Mouse (Mus musculus): ENCODE data around the gene 4930432K21Rik.
A peak's percentile ranks its signal among the peaks of the same experiment; 100 is the strongest.

Gene 4930432K21Rik

GRCm38 (mm10) chr8:84190191-84190867 lies 42.5 kb downstream of the 4930432K21Rik start:
- DNase-seq (ENCODE audit: low read depth in 2 of 2, low spot score in 2 of 2) = peak in 1 of 2 experiments; percentile 28

DNA sequence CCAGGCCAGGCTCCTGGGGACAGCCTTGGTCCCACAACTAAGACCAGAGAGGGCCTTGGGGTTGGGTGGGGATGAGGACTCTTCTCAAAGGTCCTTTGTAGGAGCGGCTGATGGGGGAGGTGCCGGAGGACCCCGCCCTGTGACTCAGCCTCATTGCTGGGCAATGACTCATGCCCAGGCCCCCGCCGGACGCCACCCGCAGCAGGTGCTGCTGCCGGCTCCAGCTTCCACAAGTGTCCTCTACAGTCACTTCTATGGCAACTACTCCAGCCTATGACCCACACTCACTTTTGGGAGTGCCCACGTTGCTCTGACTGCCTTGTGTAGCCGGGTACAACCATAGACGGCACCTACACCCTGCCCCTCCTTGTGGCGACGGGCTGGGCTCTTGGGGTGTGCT lies 44.2 kb downstream of the 4930432K21Rik start:
- DNase-seq (ENCODE audit: low read depth in 2 of 2, low spot score in 2 of 2) = no peak

DNA sequence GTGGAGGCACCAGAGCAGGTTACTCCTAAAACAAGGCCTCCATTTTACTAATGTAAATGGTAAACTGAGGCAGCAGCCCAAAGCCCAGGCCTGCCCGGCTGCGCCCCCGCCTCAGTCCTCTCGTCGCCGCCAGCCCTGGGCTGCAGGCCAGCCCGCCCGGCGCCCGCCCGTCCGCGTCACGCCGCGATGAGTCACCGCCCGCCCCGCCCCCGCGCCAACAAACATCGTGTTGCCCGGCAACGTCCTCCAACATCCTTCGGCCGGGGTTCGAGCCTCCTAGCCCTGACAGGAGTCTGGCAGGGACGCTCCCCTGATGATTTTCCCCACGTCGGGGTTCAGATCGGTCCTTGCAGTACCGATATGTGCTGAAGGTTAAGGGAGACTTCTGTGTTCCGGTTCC lies 44.7 kb downstream of the 4930432K21Rik start:
- peak in 1 of 2 experiments; percentile 41 for DNase-seq (ENCODE audit: low read depth in 2 of 2, low spot score in 2 of 2)

- DNase-seq (ENCODE audit: low read depth in 2 of 2, low spot score in 2 of 2) = no peak
Observed at GRCm38 (mm10) chr8:84193161-84193560, 45.3 kb downstream of the 4930432K21Rik start.

- DNase-seq (ENCODE audit: low read depth in 2 of 2, low spot score in 2 of 2) = no peak
Observed at GRCm38 (mm10) chr8:84193566-84193965, 45.7 kb downstream of the 4930432K21Rik start.

- no peak for DNase-seq (ENCODE audit: low read depth in 2 of 2, low spot score in 2 of 2)
Observed at GRCm38 (mm10) chr8:84194224-84194743, 46.5 kb downstream of the 4930432K21Rik start.

- DNase-seq (ENCODE audit: low read depth in 2 of 2, low spot score in 2 of 2) = peak; percentile 73 to 87
Observed at GRCm38 (mm10) chr8:84197141-84197921, 49.5 kb downstream of the 4930432K21Rik start.

DNA sequence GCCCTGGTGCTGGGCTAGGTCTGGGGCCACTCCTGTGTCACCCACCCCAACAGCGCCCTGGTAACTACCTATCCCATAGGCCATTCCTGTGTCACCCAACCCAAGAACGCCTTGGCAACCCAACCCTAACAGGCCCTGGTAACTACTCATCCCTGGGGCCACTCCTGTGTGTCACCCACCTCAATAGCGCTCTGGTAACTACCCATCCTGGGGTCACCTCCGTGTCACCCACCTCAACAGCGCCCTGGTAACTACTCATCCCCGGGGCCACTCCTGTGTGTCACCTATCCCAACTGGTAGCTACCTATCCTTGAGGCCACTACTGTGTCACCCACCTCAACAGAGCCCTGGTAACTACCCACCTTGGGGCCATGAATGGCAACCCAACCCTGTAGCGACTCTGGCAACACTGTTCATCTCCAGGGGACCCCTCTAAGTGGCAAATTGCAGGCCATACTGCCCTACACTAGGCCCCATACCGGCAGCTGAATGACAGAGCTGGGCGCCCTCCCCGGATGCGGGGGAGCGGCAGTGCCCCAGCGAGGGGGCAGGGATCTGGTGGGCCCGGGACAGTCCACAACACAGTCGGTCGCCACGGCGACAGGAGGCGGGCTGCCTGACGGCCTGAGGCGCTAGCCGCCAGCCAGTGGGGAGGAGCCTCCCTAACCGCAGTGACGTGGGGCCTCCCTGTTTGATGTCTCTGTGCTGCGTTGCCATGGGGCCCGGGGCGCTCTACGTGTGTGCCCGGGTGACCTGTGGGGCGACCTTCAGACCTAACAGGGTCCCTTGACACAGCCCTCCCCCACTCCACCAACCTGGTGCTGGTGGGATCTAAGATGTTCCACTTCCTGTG lies 50.3 kb downstream of the 4930432K21Rik start:
- DNase-seq (ENCODE audit: low read depth in 2 of 2, low spot score in 2 of 2) = peak; percentile 100

GRCm38 (mm10) chr8:84198871-84199270 lies 51.0 kb downstream of the 4930432K21Rik start:
- DNase-seq (ENCODE audit: low read depth in 2 of 2, low spot score in 2 of 2) = no peak

DNA sequence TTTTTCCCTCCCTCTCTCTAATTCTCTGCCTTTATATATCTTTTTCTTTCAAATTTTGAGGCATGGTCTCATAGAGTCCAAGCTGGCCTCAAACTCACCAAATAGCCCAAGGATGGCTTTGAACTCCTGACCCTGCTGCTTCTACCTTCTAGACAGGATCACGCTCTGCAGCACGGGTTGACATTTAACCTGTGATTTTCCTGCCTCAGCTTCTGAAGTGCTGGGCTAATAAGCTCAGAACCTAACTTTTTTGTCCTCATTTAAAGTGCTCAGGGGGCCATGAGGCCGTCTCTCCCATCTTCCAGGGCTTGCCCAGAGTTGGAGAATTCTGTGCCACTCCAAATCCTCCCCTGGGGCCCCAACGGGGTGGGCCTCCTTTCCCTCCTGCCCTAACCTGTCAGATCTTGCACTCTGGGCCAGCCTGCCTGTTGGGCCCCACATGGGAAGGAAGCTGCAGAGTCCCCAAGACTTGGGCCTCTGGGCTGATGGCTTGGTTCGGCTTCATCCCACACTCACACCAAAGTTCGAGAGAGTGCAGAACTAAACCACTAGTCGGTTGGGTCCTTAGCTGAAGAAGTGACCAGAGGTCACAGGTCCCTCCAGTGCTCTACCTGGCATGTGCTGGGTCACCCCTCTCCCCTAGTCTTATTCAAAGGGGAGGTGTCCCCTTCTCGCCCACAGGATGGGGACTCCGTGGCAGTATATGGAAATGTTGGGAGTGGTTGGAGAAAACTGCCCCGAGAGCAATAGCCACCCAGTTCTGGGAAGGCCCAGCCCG lies 51.7 kb downstream of the 4930432K21Rik start:
- DNase-seq (ENCODE audit: low read depth in 2 of 2, low spot score in 2 of 2) = peak in 1 of 2 experiments; percentile 25

DNA sequence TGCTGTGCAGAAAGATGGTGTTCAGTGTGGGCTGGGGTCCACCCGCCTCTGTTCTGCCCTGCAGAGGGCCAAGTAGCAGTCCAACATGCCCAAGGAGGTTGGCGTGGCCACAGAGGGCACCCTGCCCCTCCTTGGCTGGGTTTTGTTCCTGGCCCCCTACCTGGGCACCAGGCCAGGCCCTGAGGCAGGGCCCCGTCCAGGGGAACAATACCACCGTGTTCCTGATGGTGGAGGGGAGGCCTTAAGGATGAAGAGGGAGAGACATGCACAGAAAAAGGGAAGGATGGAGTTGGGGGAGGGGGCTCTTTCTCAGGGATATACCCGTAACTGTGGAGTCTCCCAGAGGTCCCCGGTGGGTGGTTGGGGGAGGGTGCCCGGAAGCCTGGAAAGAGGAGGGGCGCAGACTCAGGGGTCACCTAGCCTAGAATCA lies 52.3 kb downstream of the 4930432K21Rik start:
- no peak for DNase-seq (ENCODE audit: low read depth in 2 of 2, low spot score in 2 of 2)

- peak in 1 of 2 experiments; percentile 24 for DNase-seq (ENCODE audit: low read depth in 2 of 2, low spot score in 2 of 2)
Observed at GRCm38 (mm10) chr8:84200652-84201544, 53.1 kb downstream of the 4930432K21Rik start.

DNA sequence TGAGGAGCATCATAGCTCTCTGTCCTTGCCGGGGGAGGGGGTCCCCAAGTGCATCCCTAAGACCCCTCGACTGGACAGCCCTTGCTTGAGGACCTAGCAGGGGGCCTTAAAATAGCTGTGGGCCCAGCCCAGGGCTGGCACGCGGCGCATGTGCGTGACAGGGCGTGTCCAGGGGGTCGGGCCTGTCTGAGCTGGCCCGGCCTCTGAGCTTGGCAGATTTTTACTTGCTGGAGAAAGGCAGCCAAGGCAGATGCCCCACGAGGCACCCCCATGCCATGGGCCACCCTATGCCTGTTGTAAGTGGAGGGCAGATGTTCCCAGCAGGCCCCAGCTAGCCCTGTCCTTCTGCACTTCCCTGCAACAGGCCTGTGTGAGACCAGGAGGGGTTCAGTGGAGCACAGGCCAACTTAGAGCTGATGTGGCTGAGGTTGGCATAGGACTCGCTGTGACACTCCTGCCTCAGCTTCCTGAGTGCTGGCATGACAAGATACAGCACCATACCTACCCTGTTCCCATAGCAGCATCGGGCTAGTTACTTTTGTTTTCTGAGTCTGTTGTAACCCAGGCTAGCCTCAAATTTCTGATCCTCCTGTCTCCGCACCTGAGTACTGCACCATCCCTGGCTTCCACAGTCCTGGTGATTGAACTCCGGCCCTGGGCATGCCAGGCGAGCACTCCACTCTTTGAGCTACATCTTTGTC lies 53.9 kb downstream of the 4930432K21Rik start:
- peak in 1 of 2 experiments; percentile 38 for DNase-seq (ENCODE audit: low read depth in 2 of 2, low spot score in 2 of 2)

DNA sequence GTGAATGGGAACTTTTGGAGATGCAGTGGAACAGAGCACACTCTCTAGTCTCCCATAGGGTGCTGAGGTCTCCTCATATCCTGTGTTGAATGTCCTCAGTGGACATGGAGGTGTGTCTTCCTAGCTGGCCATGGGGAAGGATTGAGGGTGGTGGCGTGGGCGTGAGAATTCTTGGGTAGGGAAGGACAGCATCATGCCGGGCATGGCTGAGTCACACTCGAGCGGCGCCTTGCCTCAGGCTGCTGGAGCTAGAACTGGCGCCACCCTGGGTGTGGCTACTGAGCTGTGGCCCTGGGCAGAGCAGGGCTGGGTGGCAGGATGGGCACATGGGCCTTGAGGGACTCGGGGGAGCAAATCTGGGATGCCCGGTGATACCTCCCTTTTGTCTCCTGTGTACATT lies 54.6 kb downstream of the 4930432K21Rik start:
- DNase-seq (ENCODE audit: low read depth in 2 of 2, low spot score in 2 of 2) = no peak

GRCm38 (mm10) chr8:84202938-84203917 lies 55.4 kb downstream of the 4930432K21Rik start:
- peak; percentile 75 to 76 for DNase-seq (ENCODE audit: low read depth in 2 of 2, low spot score in 2 of 2)

GRCm38 (mm10) chr8:84203975-84204772 lies 56.3 kb downstream of the 4930432K21Rik start:
- peak in 1 of 2 experiments; percentile 48 for DNase-seq (ENCODE audit: low read depth in 2 of 2, low spot score in 2 of 2)

- no peak for DNase-seq (ENCODE audit: low read depth in 2 of 2, low spot score in 2 of 2)
Observed at GRCm38 (mm10) chr8:84205073-84205472, 57.2 kb downstream of the 4930432K21Rik start.

All from CD8-positive naive resting alpha-beta T cell, adult 2 months (primary cell).